Mouse (Mus musculus): ENCODE measurements around the gene Nap1l1. TPM values are rescaled to one million over a fixed set of nuclear protein-coding genes. Genes with fewer than 3 reads are reported as not detected.

Gene Nap1l1
- polyA plus RNA-seq, 1 experiment = 309 TPM

GRCm38 (mm10) chr10:111520621-111521020, 47.6 kb downstream of the Nap1l1 start:
- TF ChIP-seq POLR2A (IDR thresholded peaks at IDR 0.05; ENCODE audit: borderline replicate concordance, control insufficient read depth, low read depth, low read length) (no peak), CTCF (IDR thresholded peaks at IDR 0.05; ENCODE audit: control insufficient read depth, insufficient read depth, low read length) (no peak)
- Histone ChIP-seq H3K27ac (ENCODE audit: control insufficient read depth, insufficient read depth, low read depth, low read length, poor library complexity) (no peak overlapping the region), H3K4me1 (ENCODE audit: control insufficient read depth, insufficient read depth, low read length) (peaks cover 1% of the 10 kb centered on the region; the same call in 1 of the 2 replicates), H3K4me3 (replicated peaks; ENCODE audit: control insufficient read depth, low read depth, low read length) (no peak overlapping the region)
- WGBS = 80% methylated on average over 3 of the region's 3 CpGs

GRCm38 (mm10) chr10:111521636-111522035, 48.6 kb downstream of the Nap1l1 start:
- H3K27ac ChIP-seq (ENCODE audit: control insufficient read depth, insufficient read depth, low read depth, low read length, poor library complexity) = no peak overlapping the region
- H3K4me1 ChIP-seq (ENCODE audit: control insufficient read depth, insufficient read depth, low read length) = no peaks in the 10 kb centered on the region; the same call in 1 of the 2 replicates
- TF ChIP-seq POLR2A (IDR thresholded peaks at IDR 0.05; ENCODE audit: borderline replicate concordance, control insufficient read depth, low read depth, low read length) (no peak), CTCF (IDR thresholded peaks at IDR 0.05; ENCODE audit: control insufficient read depth, insufficient read depth, low read length) (no peak)
- H3K4me3 ChIP-seq (replicated peaks; ENCODE audit: control insufficient read depth, low read depth, low read length) = no peak overlapping the region
- 67% methylated on average over 4 of the region's 4 CpGs for WGBS

- H3K27ac ChIP-seq (ENCODE audit: control insufficient read depth, insufficient read depth, low read depth, low read length, poor library complexity) = no peak overlapping the region
- no peak for TF ChIP-seq CTCF (IDR thresholded peaks at IDR 0.05; ENCODE audit: control insufficient read depth, insufficient read depth, low read length)
- TF ChIP-seq POLR2A (IDR thresholded peaks at IDR 0.05; ENCODE audit: borderline replicate concordance, control insufficient read depth, low read depth, low read length) = no peak
- WGBS = 85% methylated on average over 4 of the region's 4 CpGs
Measured at GRCm38 (mm10) chr10:111522230-111522629, 49.2 kb downstream of the Nap1l1 start.

GRCm38 (mm10) chr10:111523894-111524293, 50.9 kb downstream of the Nap1l1 start:
- TF ChIP-seq POLR2A (IDR thresholded peaks at IDR 0.05; ENCODE audit: borderline replicate concordance, control insufficient read depth, low read depth, low read length) (no peak), CTCF (IDR thresholded peaks at IDR 0.05; ENCODE audit: control insufficient read depth, insufficient read depth, low read length) (no peak)
- Histone ChIP-seq H3K4me1 (ENCODE audit: control insufficient read depth, insufficient read depth, low read length) (peaks cover 1% of the 10 kb centered on the region; the same call in 1 of the 2 replicates), H3K27ac (ENCODE audit: control insufficient read depth, insufficient read depth, low read depth, low read length, poor library complexity) (no peak overlapping the region), H3K4me3 (replicated peaks; ENCODE audit: control insufficient read depth, low read depth, low read length) (no peak overlapping the region)
- 92% methylated on average over 12 of the region's 12 CpGs for WGBS

More at GRCm38 (mm10) chr10:111522230-111522629, 49.2 kb downstream of the Nap1l1 start:
- Histone ChIP-seq H3K4me3 (replicated peaks; ENCODE audit: control insufficient read depth, low read depth, low read length) (no peak overlapping the region), H3K4me1 (ENCODE audit: control insufficient read depth, insufficient read depth, low read length) (no peaks in the 10 kb centered on the region; the same call in 1 of the 2 replicates)

- no peak overlapping the region for H3K4me3 ChIP-seq (replicated peaks; ENCODE audit: control insufficient read depth, low read depth, low read length)
- no peak for TF ChIP-seq POLR2A (IDR thresholded peaks at IDR 0.05; ENCODE audit: borderline replicate concordance, control insufficient read depth, low read depth, low read length)
- no peak for TF ChIP-seq CTCF (IDR thresholded peaks at IDR 0.05; ENCODE audit: control insufficient read depth, insufficient read depth, low read length)
- peaks cover 1% of the 10 kb centered on the region; the same call in 1 of the 2 replicates for H3K4me1 ChIP-seq (ENCODE audit: control insufficient read depth, insufficient read depth, low read length)
- H3K27ac ChIP-seq (ENCODE audit: control insufficient read depth, insufficient read depth, low read depth, low read length, poor library complexity) = no peak overlapping the region
- 63% methylated on average over 5 of the region's 5 CpGs for WGBS
Measured at GRCm38 (mm10) chr10:111527057-111527456, 54.0 kb downstream of the Nap1l1 start.

GRCm38 (mm10) chr10:111527613-111528012, 54.6 kb downstream of the Nap1l1 start:
- Histone ChIP-seq H3K27ac (ENCODE audit: control insufficient read depth, insufficient read depth, low read depth, low read length, poor library complexity) (no peak overlapping the region), H3K4me1 (ENCODE audit: control insufficient read depth, insufficient read depth, low read length) (peaks cover 1% of the 10 kb centered on the region; the same call in 1 of the 2 replicates), H3K4me3 (replicated peaks; ENCODE audit: control insufficient read depth, low read depth, low read length) (no peak overlapping the region)
- 82% methylated on average over 7 of the region's 7 CpGs for WGBS
- TF ChIP-seq CTCF (IDR thresholded peaks at IDR 0.05; ENCODE audit: control insufficient read depth, insufficient read depth, low read length) (no peak), POLR2A (IDR thresholded peaks at IDR 0.05; ENCODE audit: borderline replicate concordance, control insufficient read depth, low read depth, low read length) (no peak)

GRCm38 (mm10) chr10:111528283-111528682, 55.3 kb downstream of the Nap1l1 start:
- no peak overlapping the region for H3K4me3 ChIP-seq (replicated peaks; ENCODE audit: control insufficient read depth, low read depth, low read length)
- 31% methylated on average over 4 of the region's 4 CpGs for WGBS
- TF ChIP-seq POLR2A (IDR thresholded peaks at IDR 0.05; ENCODE audit: borderline replicate concordance, control insufficient read depth, low read depth, low read length) = no peak
- TF ChIP-seq CTCF (IDR thresholded peaks at IDR 0.05; ENCODE audit: control insufficient read depth, insufficient read depth, low read length) = no peak
- H3K4me1 ChIP-seq (ENCODE audit: control insufficient read depth, insufficient read depth, low read length) = peaks cover 1% of the 10 kb centered on the region; the same call in 1 of the 2 replicates
- peak overlapping the region; percentile 36; the same call in 1 of the 2 replicates for H3K27ac ChIP-seq (ENCODE audit: control insufficient read depth, insufficient read depth, low read depth, low read length, poor library complexity)

- TF ChIP-seq POLR2A (IDR thresholded peaks at IDR 0.05; ENCODE audit: borderline replicate concordance, control insufficient read depth, low read depth, low read length) (no peak), CTCF (IDR thresholded peaks at IDR 0.05; ENCODE audit: control insufficient read depth, insufficient read depth, low read length) (no peak)
- Histone ChIP-seq H3K4me3 (replicated peaks; ENCODE audit: control insufficient read depth, low read depth, low read length) (no peak overlapping the region), H3K4me1 (ENCODE audit: control insufficient read depth, insufficient read depth, low read length) (peaks cover 1% of the 10 kb centered on the region; the same call in 1 of the 2 replicates), H3K27ac (ENCODE audit: control insufficient read depth, insufficient read depth, low read depth, low read length, poor library complexity) (no peak overlapping the region)
- 66% methylated on average over 7 of the region's 7 CpGs for WGBS
Measured at GRCm38 (mm10) chr10:111530398-111530797, 57.4 kb downstream of the Nap1l1 start.

- H3K4me1 ChIP-seq (ENCODE audit: control insufficient read depth, insufficient read depth, low read length) = peaks cover under 1% of the 10 kb centered on the region; the same call in 1 of the 2 replicates
- TF ChIP-seq POLR2A (IDR thresholded peaks at IDR 0.05; ENCODE audit: borderline replicate concordance, control insufficient read depth, low read depth, low read length) (no peak), CTCF (IDR thresholded peaks at IDR 0.05; ENCODE audit: control insufficient read depth, insufficient read depth, low read length) (no peak)
- no peak overlapping the region for H3K4me3 ChIP-seq (replicated peaks; ENCODE audit: control insufficient read depth, low read depth, low read length)
- H3K27ac ChIP-seq (ENCODE audit: control insufficient read depth, insufficient read depth, low read depth, low read length, poor library complexity) = no peak overlapping the region
- 88% methylated on average over 8 of the region's 8 CpGs for WGBS
Measured at GRCm38 (mm10) chr10:111534691-111535090, 61.7 kb downstream of the Nap1l1 start.

Measured in bone marrow, adult 2 months (tissue).